Mouse (Mus musculus): ENCODE measurements around the gene Majin. TPM values are rescaled to one million over a fixed set of nuclear protein-coding genes. Genes with fewer than 3 reads are reported as not detected.

Majin gene
- total and polyA plus RNA-seq, 2 experiments = not detected

- Histone ChIP-seq H3K79me2 (ENCODE audit: control insufficient read depth, insufficient read depth, low read length) (peaks cover 9% of the 10 kb centered on the region; the same call in 1 of the 2 replicates), H3K27ac (replicated peaks; ENCODE audit: insufficient read depth, low read depth, low read length) (no peak overlapping the region), H3K36me3 (ENCODE audit: control insufficient read depth, insufficient read depth, low read length) (peaks cover 11% of the 10 kb centered on the region), H3K4me1 (ENCODE audit: control insufficient read depth, insufficient read depth, low read length) (peaks cover 11% of the 10 kb centered on the region), H3K4me3 (ENCODE audit: insufficient read depth, low read depth, low read length) (no peak overlapping the region), H3K27me3 (ENCODE audit: control insufficient read depth, insufficient read depth, low read length) (no peaks in the 10 kb centered on the region), H3K9ac (ENCODE audit: low read depth, low read length) (no peak overlapping the region)
- TF ChIP-seq CTCF (IDR thresholded peaks at IDR 0.05; ENCODE audit: low read depth, low read length) (peak; percentile 57), POLR2A (IDR thresholded peaks at IDR 0.05; ENCODE audit: extremely low read depth, insufficient read depth, low read length) (no peak)
- 87% methylated on average over 2 of the region's 2 CpGs for WGBS
- no peak for DNase-seq (ENCODE audit: extremely low read depth, low read depth, low spot score)
Measured at GRCm38 (mm10) chr19:6260428-6260827, 76.2 kb downstream of the Majin start.

- Histone ChIP-seq H3K36me3 (ENCODE audit: control insufficient read depth, insufficient read depth, low read length) (peaks cover 8% of the 10 kb centered on the region), H3K79me2 (ENCODE audit: control insufficient read depth, insufficient read depth, low read length) (peaks cover 9% of the 10 kb centered on the region; the same call in 1 of the 2 replicates), H3K27me3 (ENCODE audit: control insufficient read depth, insufficient read depth, low read length) (no peaks in the 10 kb centered on the region), H3K4me3 (ENCODE audit: insufficient read depth, low read depth, low read length) (no peak overlapping the region), H3K27ac (replicated peaks; ENCODE audit: insufficient read depth, low read depth, low read length) (no peak overlapping the region), H3K4me1 (ENCODE audit: control insufficient read depth, insufficient read depth, low read length) (peaks cover 14% of the 10 kb centered on the region), H3K9ac (ENCODE audit: low read depth, low read length) (no peak overlapping the region)
- TF ChIP-seq POLR2A (IDR thresholded peaks at IDR 0.05; ENCODE audit: extremely low read depth, insufficient read depth, low read length) (no peak), CTCF (IDR thresholded peaks at IDR 0.05; ENCODE audit: low read depth, low read length) (peak; percentile 55)
- no peak for DNase-seq (ENCODE audit: extremely low read depth, low read depth, low spot score)
- 80% methylated on average over 4 of the region's 4 CpGs for WGBS
Measured at GRCm38 (mm10) chr19:6260946-6261345, 76.8 kb downstream of the Majin start.

GRCm38 (mm10) chr19:6261379-6261778, 77.2 kb downstream of the Majin start:
- Histone ChIP-seq H3K36me3 (ENCODE audit: control insufficient read depth, insufficient read depth, low read length) (peaks cover 8% of the 10 kb centered on the region), H3K4me3 (ENCODE audit: insufficient read depth, low read depth, low read length) (no peak overlapping the region), H3K9ac (ENCODE audit: low read depth, low read length) (no peak overlapping the region), H3K27me3 (ENCODE audit: control insufficient read depth, insufficient read depth, low read length) (no peaks in the 10 kb centered on the region), H3K27ac (replicated peaks; ENCODE audit: insufficient read depth, low read depth, low read length) (no peak overlapping the region), H3K79me2 (ENCODE audit: control insufficient read depth, insufficient read depth, low read length) (peaks cover 9% of the 10 kb centered on the region; the same call in 1 of the 2 replicates), H3K4me1 (ENCODE audit: control insufficient read depth, insufficient read depth, low read length) (peaks cover 16% of the 10 kb centered on the region)
- 94% methylated on average over 14 of the region's 14 CpGs for WGBS
- no peak for TF ChIP-seq POLR2A (IDR thresholded peaks at IDR 0.05; ENCODE audit: extremely low read depth, insufficient read depth, low read length)
- TF ChIP-seq CTCF (IDR thresholded peaks at IDR 0.05; ENCODE audit: low read depth, low read length) = no peak
- no peak for DNase-seq (ENCODE audit: extremely low read depth, low read depth, low spot score)

GRCm38 (mm10) chr19:6262222-6262621, 78.0 kb downstream of the Majin start:
- Histone ChIP-seq H3K4me1 (ENCODE audit: control insufficient read depth, insufficient read depth, low read length) (peaks cover 19% of the 10 kb centered on the region), H3K27ac (replicated peaks; ENCODE audit: insufficient read depth, low read depth, low read length) (peak overlapping the region; percentile 82), H3K4me3 (ENCODE audit: insufficient read depth, low read depth, low read length) (no peak overlapping the region), H3K9ac (ENCODE audit: low read depth, low read length) (no peak overlapping the region), H3K27me3 (ENCODE audit: control insufficient read depth, insufficient read depth, low read length) (no peaks in the 10 kb centered on the region), H3K36me3 (ENCODE audit: control insufficient read depth, insufficient read depth, low read length) (peaks cover 4% of the 10 kb centered on the region; the same call in 1 of the 2 replicates), H3K79me2 (ENCODE audit: control insufficient read depth, insufficient read depth, low read length) (peaks cover 9% of the 10 kb centered on the region; the same call in 1 of the 2 replicates)
- WGBS = 64% methylated on average over 7 of the region's 7 CpGs
- TF ChIP-seq CTCF (IDR thresholded peaks at IDR 0.05; ENCODE audit: low read depth, low read length) (peak; percentile 98), POLR2A (IDR thresholded peaks at IDR 0.05; ENCODE audit: extremely low read depth, insufficient read depth, low read length) (no peak)
- peak; percentile 62 for DNase-seq (ENCODE audit: extremely low read depth, low read depth, low spot score)

- H3K36me3 ChIP-seq (ENCODE audit: control insufficient read depth, insufficient read depth, low read length) = peaks cover 1% of the 10 kb centered on the region; the same call in 1 of the 2 replicates
- DNase-seq (ENCODE audit: extremely low read depth, low read depth, low spot score) = peak; percentile 93
- peak; percentile 94 for TF ChIP-seq POLR2A (IDR thresholded peaks at IDR 0.05; ENCODE audit: extremely low read depth, insufficient read depth, low read length)
- TF ChIP-seq CTCF (IDR thresholded peaks at IDR 0.05; ENCODE audit: low read depth, low read length) = no peak
- H3K4me3 ChIP-seq (ENCODE audit: insufficient read depth, low read depth, low read length) = peak overlapping the region; percentile 60
- H3K27ac ChIP-seq (replicated peaks; ENCODE audit: insufficient read depth, low read depth, low read length) = peak overlapping the region; percentile 95
- H3K4me1 ChIP-seq (ENCODE audit: control insufficient read depth, insufficient read depth, low read length) = peaks cover 24% of the 10 kb centered on the region
- peak overlapping the region; percentile 88 for H3K9ac ChIP-seq (ENCODE audit: low read depth, low read length)
- whole genome bisulfite sequencing = 29% methylated on average over 8 of the region's 8 CpGs
- no peaks in the 10 kb centered on the region for H3K27me3 ChIP-seq (ENCODE audit: control insufficient read depth, insufficient read depth, low read length)
- peaks cover 9% of the 10 kb centered on the region; the same call in 1 of the 2 replicates for H3K79me2 ChIP-seq (ENCODE audit: control insufficient read depth, insufficient read depth, low read length)
Measured at GRCm38 (mm10) chr19:6262839-6263433, 78.7 kb downstream of the Majin start.

GRCm38 (mm10) chr19:6264200-6264599, 80.0 kb downstream of the Majin start:
- Histone ChIP-seq H3K27me3 (ENCODE audit: control insufficient read depth, insufficient read depth, low read length) (no peaks in the 10 kb centered on the region), H3K79me2 (ENCODE audit: control insufficient read depth, insufficient read depth, low read length) (peaks cover 9% of the 10 kb centered on the region; the same call in 1 of the 2 replicates), H3K27ac (replicated peaks; ENCODE audit: insufficient read depth, low read depth, low read length) (peak overlapping the region; percentile 95), H3K4me1 (ENCODE audit: control insufficient read depth, insufficient read depth, low read length) (peaks cover 28% of the 10 kb centered on the region), H3K36me3 (ENCODE audit: control insufficient read depth, insufficient read depth, low read length) (peaks cover under 1% of the 10 kb centered on the region; the same call in 1 of the 2 replicates), H3K4me3 (ENCODE audit: insufficient read depth, low read depth, low read length) (peak overlapping the region; percentile 60), H3K9ac (ENCODE audit: low read depth, low read length) (peak overlapping the region; percentile 88)
- no peak for TF ChIP-seq CTCF (IDR thresholded peaks at IDR 0.05; ENCODE audit: low read depth, low read length)
- TF ChIP-seq POLR2A (IDR thresholded peaks at IDR 0.05; ENCODE audit: extremely low read depth, insufficient read depth, low read length) = peak; percentile 48; the same call in 1 of the 2 replicates
- DNase-seq (ENCODE audit: extremely low read depth, low read depth, low spot score) = peak; percentile 72
- WGBS = 17% methylated on average over 9 of the region's 9 CpGs

All from liver, adult 2 months (tissue).